Mouse (Mus musculus) G1E (cell line): ENCODE results near the gene Blzf1. TPM values are rescaled to one million over a fixed set of nuclear protein-coding genes. Genes with fewer than 3 reads are reported as not detected.

Experiments
- ATAC-seq: 2 replicates; pipeline ENCODE4 v1.8.0; 2016; ENCODE audit warnings: mild to moderate bottlenecking; ENCODE audit not compliant: insufficient number of reproducible peaks, poor library complexity, low FRiP score, severe bottlenecking; ENCODE audit errors: extremely low read depth
- DNase-seq: peaks from one replicate; pipeline ENCODE4 v3.0.0; 2012; ENCODE audit warnings: low spot score
- H3K27me3 ChIP-seq: 2 replicates; pipeline ENCODE4 v1.6.1; 2012; ENCODE audit warnings: mild to moderate bottlenecking, low read length, inconsistent platforms; ENCODE audit not compliant: insufficient read depth
- H3K36me3 ChIP-seq: replicated peaks from 2 replicates; pipeline ENCODE3; 2012; ENCODE audit warnings: mild to moderate bottlenecking, inconsistent platforms
- H3K4me1 ChIP-seq: 2 replicates; pipeline ENCODE4 v1.6.1; 2012; ENCODE audit warnings: low read depth, low read length, inconsistent platforms, mixed read lengths; ENCODE audit not compliant: insufficient read depth
- H3K4me3 ChIP-seq: 2 replicates; pipeline ENCODE4 v1.5.1; 2012; ENCODE audit warnings: low read depth, mild to moderate bottlenecking, inconsistent platforms, low read length, moderate library complexity, mixed read lengths
- H3K9me3 ChIP-seq: replicated peaks from 2 replicates; pipeline ENCODE4 v1.6.1; 2012; ENCODE audit warnings: inconsistent platforms
- CTCF ChIP-seq: IDR thresholded peaks from 2 replicates; pipeline ENCODE4 v1.5.1; 2012; ENCODE audit warnings: low read depth, low read length, inconsistent platforms, mixed read lengths
- GATA1 ChIP-seq: IDR thresholded peaks from 2 replicates; pipeline ENCODE4 v1.6.1; 2012; ENCODE audit warnings: borderline replicate concordance, low read length, inconsistent platforms, mixed read lengths
- GATA2 ChIP-seq: IDR thresholded peaks from 2 replicates; pipeline ENCODE4 v1.6.1; 2012; ENCODE audit warnings: low read depth, low read length, inconsistent platforms, borderline replicate concordance
- POLR2AphosphoS5 ChIP-seq: IDR thresholded peaks from 2 replicates; pipeline ENCODE4 v1.6.1; 2012; ENCODE audit warnings: low read depth, low read length, inconsistent platforms; ENCODE audit not compliant: insufficient replicate concordance
- TAL1 ChIP-seq: conservative IDR thresholded peaks from 2 replicates; pipeline ENCODE4 v1.6.1; 2012; ENCODE audit warnings: low read depth, low read length, inconsistent platforms, mixed read lengths
- polyA plus RNA-seq: library from polyadenylated mRNA; stranded (reverse); fragments of >175 nt; gene quantifications from 2 replicates; pipeline ENCODE4 v1.2.3, GENCODE M21; 2012
- total RNA-seq, 2 experiments: library from RNA; stranded (forward) in 1 of 2; stranded (reverse) in 1 of 2; fragments of 200-1000 nt in 1 of 2; fragments of >200 nt in 1 of 2; fragmentation: Nextera tagmentation in 1 of 2; gene quantifications; 2 replicates each; pipeline ENCODE4 v1.2.3; 2014 to 2017

Gene Blzf1
- total and polyA plus RNA-seq, 3 experiments: 2.2 to 33.4 (median 25.7) TPM

GRCm38 (mm10) chr1:164254836-164255235, 52.5 kb downstream of the Blzf1 start:
- TF ChIP-seq CTCF (no peak), TAL1 (no peak), POLR2AphosphoS5 (no peak), GATA1 (no peak), GATA2 (no peak)
- peaks cover 51% of the 10 kb centered on the region for H3K4me1 ChIP-seq

GRCm38 (mm10) chr1:164252551-164252950, 54.7 kb downstream of the Blzf1 start:
- H3K4me1 ChIP-seq: peaks cover 51% of the 10 kb centered on the region

More at GRCm38 (mm10) chr1:164254836-164255235, 52.5 kb downstream of the Blzf1 start:
- no peak for DNase-seq
- Histone ChIP-seq H3K36me3 (peaks cover 62% of the 10 kb centered on the region), H3K4me3 (no peak overlapping the region), H3K27me3 (no peaks in the 10 kb centered on the region), H3K9me3 (no peaks in the 10 kb centered on the region)
- no peak for ATAC-seq

GRCm38 (mm10) chr1:164251438-164251837, 55.9 kb downstream of the Blzf1 start:
- DNase-seq (no peak), ATAC-seq (no peak)
- H3K9me3 ChIP-seq: no peaks in the 10 kb centered on the region
- H3K4me3 ChIP-seq: no peak overlapping the region; the same call in 1 of the 2 replicates
- H3K36me3 ChIP-seq: peaks cover 30% of the 10 kb centered on the region
- TF ChIP-seq GATA2 (no peak), GATA1 (no peak), CTCF (no peak), POLR2AphosphoS5 (no peak), TAL1 (no peak)
- H3K4me1 ChIP-seq: peaks cover 57% of the 10 kb centered on the region
- no peaks in the 10 kb centered on the region for H3K27me3 ChIP-seq

More at GRCm38 (mm10) chr1:164252551-164252950, 54.7 kb downstream of the Blzf1 start:
- no peak for ATAC-seq
- no peaks in the 10 kb centered on the region for H3K27me3 ChIP-seq
- H3K9me3 ChIP-seq: no peaks in the 10 kb centered on the region
- no peak overlapping the region for H3K4me3 ChIP-seq
- TF ChIP-seq TAL1: no peak
- no peak for TF ChIP-seq CTCF
- H3K36me3 ChIP-seq: peaks cover 41% of the 10 kb centered on the region
- no peak for DNase-seq

- Histone ChIP-seq H3K9me3 (no peaks in the 10 kb centered on the region), H3K4me1 (peaks cover 57% of the 10 kb centered on the region), H3K4me3 (peak overlapping the region; percentile 92), H3K27me3 (no peaks in the 10 kb centered on the region), H3K36me3 (peaks cover 24% of the 10 kb centered on the region)
- no peak for TF ChIP-seq GATA2
- ATAC-seq (peak; percentile 50), DNase-seq (peak; percentile 30)
Observed at GRCm38 (mm10) chr1:164250391-164251150, 56.7 kb downstream of the Blzf1 start.

GRCm38 (mm10) chr1:164249332-164249711, 58.0 kb downstream of the Blzf1 start:
- H3K9me3 ChIP-seq: no peaks in the 10 kb centered on the region
- TF ChIP-seq TAL1 (no peak), GATA1 (no peak), POLR2AphosphoS5 (no peak), CTCF (no peak), GATA2 (no peak)
- H3K4me1 ChIP-seq: peaks cover 48% of the 10 kb centered on the region

GRCm38 (mm10) chr1:164248465-164249331, 58.6 kb downstream of the Blzf1 start, which contains the start of gene Slc19a2:
Slc19a2 (plus strand) TSS chr1:164249046.
- Histone ChIP-seq H3K4me1 (peaks cover 43% of the 10 kb centered on the region), H3K36me3 (peaks cover 8% of the 10 kb centered on the region), H3K4me3 (peak within 1 kb of the TSS; percentile 92), H3K9me3 (no peaks in the 10 kb centered on the region), H3K27me3 (no peaks in the 10 kb centered on the region)
- peak; percentile 93 for ATAC-seq
- peak; percentile 97 for DNase-seq
- TF ChIP-seq GATA2 (no peak), POLR2AphosphoS5 (no peak), GATA1 (no peak), TAL1 (no peak), CTCF (no peak)

More at GRCm38 (mm10) chr1:164249332-164249711, 58.0 kb downstream of the Blzf1 start:
- Histone ChIP-seq H3K36me3 (peaks cover 14% of the 10 kb centered on the region), H3K27me3 (no peaks in the 10 kb centered on the region), H3K4me3 (peak overlapping the region; percentile 92)
- no peak for DNase-seq
- ATAC-seq: no peak
